Mouse (Mus musculus): Measurements from ENCODE around the gene 4930438A08Rik. TPM values are rescaled to one million over a fixed set of nuclear protein-coding genes. Genes with fewer than 3 reads are reported as not detected.

The 4930438A08Rik gene
- polyA plus RNA-seq, 1 experiment from 2014 or later, result not detected

GRCm38 (mm10) chr11:58324614-58325229, 50.1 kb downstream of the 4930438A08Rik start:
- 0 out of 2 replicates have a peak, but pooled peaks cover 7% of the 10 kb centered on the region for H3K36me3 ChIP-seq (ENCODE audit: control insufficient read depth, insufficient read depth, low read length)
- WGBS, result 84% methylated on average over 3 of the region's 3 CpGs
- H3K4me3 ChIP-seq (ENCODE audit: low read depth, low read length), result no peak overlapping the region

GRCm38 (mm10) chr11:58326781-58327180, 52.2 kb downstream of the 4930438A08Rik start:
- H3K4me3 ChIP-seq (ENCODE audit: low read depth, low read length), result no peak overlapping the region
- H3K4me2 ChIP-seq (replicated peaks; ENCODE audit: low read depth, low read length), result no peak overlapping the region
- DNase-seq (ENCODE audit: low spot score), result no peak
- H3K27ac ChIP-seq (ENCODE audit: low read depth, low read length), result no peak overlapping the region
- no peak overlapping the region for H3K9ac ChIP-seq (ENCODE audit: low read depth, low read length)
- no peak for ATAC-seq (ENCODE audit: low FRiP score)
- H3K36me3 ChIP-seq (ENCODE audit: control insufficient read depth, insufficient read depth, low read length), result 0 out of 2 replicates have a peak, but pooled peaks cover 7% of the 10 kb centered on the region
- no peaks in the 10 kb centered on the region for H3K27me3 ChIP-seq (ENCODE audit: control insufficient read depth, insufficient read depth, low read length)
- WGBS, result 91% methylated on average over 3 of the region's 3 CpGs
- no peaks in the 10 kb centered on the region for H3K9me3 ChIP-seq (ENCODE audit: control insufficient read depth, low read length)
- H3K4me1 ChIP-seq (replicated peaks; ENCODE audit: control insufficient read depth, insufficient read depth, low read length), result peaks cover 11% of the 10 kb centered on the region

More at GRCm38 (mm10) chr11:58324614-58325229, 50.1 kb downstream of the 4930438A08Rik start:
- no peak overlapping the region for H3K4me2 ChIP-seq (replicated peaks; ENCODE audit: low read depth, low read length)
- no peak overlapping the region for H3K9ac ChIP-seq (ENCODE audit: low read depth, low read length)
- DNase-seq (ENCODE audit: low spot score) (no peak), ATAC-seq (ENCODE audit: low FRiP score) (no peak)
- peaks cover 5% of the 10 kb centered on the region; the same call in 1 of the 2 replicates for H3K4me1 ChIP-seq (replicated peaks; ENCODE audit: control insufficient read depth, insufficient read depth, low read length)
- H3K9me3 ChIP-seq (ENCODE audit: control insufficient read depth, low read length), result no peaks in the 10 kb centered on the region
- H3K27ac ChIP-seq (ENCODE audit: low read depth, low read length), result no peak overlapping the region
- H3K27me3 ChIP-seq (ENCODE audit: control insufficient read depth, insufficient read depth, low read length), result no peaks in the 10 kb centered on the region

GRCm38 (mm10) chr11:58329906-58330275, 55.3 kb downstream of the 4930438A08Rik start:
- Histone ChIP-seq H3K4me1 (replicated peaks; ENCODE audit: control insufficient read depth, insufficient read depth, low read length) (peaks cover 11% of the 10 kb centered on the region), H3K9ac (ENCODE audit: low read depth, low read length) (peak overlapping the region; percentile 86), H3K4me2 (replicated peaks; ENCODE audit: low read depth, low read length) (peak overlapping the region; percentile 83), H3K9me3 (ENCODE audit: control insufficient read depth, low read length) (no peaks in the 10 kb centered on the region), H3K4me3 (ENCODE audit: low read depth, low read length) (peak overlapping the region; percentile 77), H3K27me3 (ENCODE audit: control insufficient read depth, insufficient read depth, low read length) (no peaks in the 10 kb centered on the region), H3K27ac (ENCODE audit: low read depth, low read length) (no peak overlapping the region), H3K36me3 (ENCODE audit: control insufficient read depth, insufficient read depth, low read length) (0 out of 2 replicates have a peak, but pooled peaks cover 7% of the 10 kb centered on the region)
- ATAC-seq (ENCODE audit: low FRiP score) (peak; percentile 62), DNase-seq (ENCODE audit: low spot score) (no peak)
- WGBS, result under 1% methylated on average over 21 of the region's 21 CpGs

- under 1% methylated on average over 52 of the region's 52 CpGs for WGBS
- ATAC-seq (ENCODE audit: low FRiP score) (peak; percentile 94), DNase-seq (ENCODE audit: low spot score) (peak; percentile 91)
- Histone ChIP-seq H3K27ac (ENCODE audit: low read depth, low read length) (peak within 1 kb of the TSS; percentile 31; the same call in 1 of the 2 replicates), H3K9ac (ENCODE audit: low read depth, low read length) (peak within 1 kb of the TSS; percentile 86), H3K4me3 (ENCODE audit: low read depth, low read length) (peak within 1 kb of the TSS; percentile 77), H3K9me3 (ENCODE audit: control insufficient read depth, low read length) (no peaks in the 10 kb centered on the region), H3K36me3 (ENCODE audit: control insufficient read depth, insufficient read depth, low read length) (0 out of 2 replicates have a peak, but pooled peaks cover 7% of the 10 kb centered on the region), H3K4me1 (replicated peaks; ENCODE audit: control insufficient read depth, insufficient read depth, low read length) (peaks cover 11% of the 10 kb centered on the region), H3K4me2 (replicated peaks; ENCODE audit: low read depth, low read length) (peak within 1 kb of the TSS; percentile 83), H3K27me3 (ENCODE audit: control insufficient read depth, insufficient read depth, low read length) (no peaks in the 10 kb centered on the region)
Observed at GRCm38 (mm10) chr11:58330276-58331148, 55.9 kb downstream of the 4930438A08Rik start, which contains the start of the genes Zfp672 and Sh3bp5l. Gene Zfp672, minus strand, starts transcription at chr11:58330339. Gene Sh3bp5l, plus strand, starts transcription at chr11:58330724.

GRCm38 (mm10) chr11:58331149-58331495, 56.5 kb downstream of the 4930438A08Rik start:
- no peaks in the 10 kb centered on the region for H3K27me3 ChIP-seq (ENCODE audit: control insufficient read depth, insufficient read depth, low read length)
- H3K27ac ChIP-seq (ENCODE audit: low read depth, low read length), result no peak overlapping the region
- peaks cover 11% of the 10 kb centered on the region for H3K4me1 ChIP-seq (replicated peaks; ENCODE audit: control insufficient read depth, insufficient read depth, low read length)
- DNase-seq (ENCODE audit: low spot score) (peak; percentile 21), ATAC-seq (ENCODE audit: low FRiP score) (no peak)
- 0 out of 2 replicates have a peak, but pooled peaks cover 7% of the 10 kb centered on the region for H3K36me3 ChIP-seq (ENCODE audit: control insufficient read depth, insufficient read depth, low read length)
- H3K9ac ChIP-seq (ENCODE audit: low read depth, low read length), result peak overlapping the region; percentile 86
- WGBS, result 22% methylated on average over 10 of the region's 10 CpGs
- no peaks in the 10 kb centered on the region for H3K9me3 ChIP-seq (ENCODE audit: control insufficient read depth, low read length)
- peak overlapping the region; percentile 77 for H3K4me3 ChIP-seq (ENCODE audit: low read depth, low read length)
- H3K4me2 ChIP-seq (replicated peaks; ENCODE audit: low read depth, low read length), result peak overlapping the region; percentile 83

- 80% methylated on average over 6 of the region's 6 CpGs for WGBS
- Histone ChIP-seq H3K36me3 (ENCODE audit: control insufficient read depth, insufficient read depth, low read length) (0 out of 2 replicates have a peak, but pooled peaks cover 7% of the 10 kb centered on the region), H3K4me1 (replicated peaks; ENCODE audit: control insufficient read depth, insufficient read depth, low read length) (peaks cover 11% of the 10 kb centered on the region), H3K9me3 (ENCODE audit: control insufficient read depth, low read length) (no peaks in the 10 kb centered on the region), H3K4me3 (ENCODE audit: low read depth, low read length) (peak overlapping the region; percentile 77), H3K27ac (ENCODE audit: low read depth, low read length) (no peak overlapping the region), H3K27me3 (ENCODE audit: control insufficient read depth, insufficient read depth, low read length) (no peaks in the 10 kb centered on the region), H3K4me2 (replicated peaks; ENCODE audit: low read depth, low read length) (peak overlapping the region; percentile 83), H3K9ac (ENCODE audit: low read depth, low read length) (peak overlapping the region; percentile 86; the same call in 1 of the 2 replicates)
- ATAC-seq (ENCODE audit: low FRiP score) (no peak), DNase-seq (ENCODE audit: low spot score) (no peak)
Observed at GRCm38 (mm10) chr11:58331546-58331945, 56.9 kb downstream of the 4930438A08Rik start.

GRCm38 (mm10) chr11:58334746-58335145, 60.1 kb downstream of the 4930438A08Rik start:
- Histone ChIP-seq H3K9me3 (ENCODE audit: control insufficient read depth, low read length) (no peaks in the 10 kb centered on the region), H3K36me3 (ENCODE audit: control insufficient read depth, insufficient read depth, low read length) (peaks cover 6% of the 10 kb centered on the region; the same call in 1 of the 2 replicates), H3K4me1 (replicated peaks; ENCODE audit: control insufficient read depth, insufficient read depth, low read length) (peaks cover 6% of the 10 kb centered on the region), H3K4me3 (ENCODE audit: low read depth, low read length) (no peak overlapping the region), H3K4me2 (replicated peaks; ENCODE audit: low read depth, low read length) (no peak overlapping the region), H3K9ac (ENCODE audit: low read depth, low read length) (no peak overlapping the region), H3K27me3 (ENCODE audit: control insufficient read depth, insufficient read depth, low read length) (no peaks in the 10 kb centered on the region), H3K27ac (ENCODE audit: low read depth, low read length) (no peak overlapping the region)
- WGBS, result 79% methylated on average over 3 of the region's 3 CpGs
- DNase-seq (ENCODE audit: low spot score), result no peak
- no peak for ATAC-seq (ENCODE audit: low FRiP score)
